Mouse (Mus musculus) c-Kit-positive CD71-negative TER-119-negative erythroid progenitor cells, embryonic 14.5 days (primary cell): ENCODE measurements at regions not wholly inside any gene's neighbourhood (a gene's known extent, or its start where the extent isn't known, plus 50 kb on each side); places are given as distances from the start of the nearest gene placed in this dataset.

ENCODE experiments used
- DNase-seq: peaks from one replicate; pipeline ENCODE4 v3.0.0-alpha.2; 2013; ENCODE audit warnings: low read depth

GRCm38 (mm10) chr11:19827996-19828395, 96.2 kb upstream of the Spred2 start:
- no peak for DNase-seq

- DNase-seq, result no peak
Measured at GRCm38 (mm10) chr11:19828959-19829401, 95.2 kb upstream of the Spred2 start.

DNA sequence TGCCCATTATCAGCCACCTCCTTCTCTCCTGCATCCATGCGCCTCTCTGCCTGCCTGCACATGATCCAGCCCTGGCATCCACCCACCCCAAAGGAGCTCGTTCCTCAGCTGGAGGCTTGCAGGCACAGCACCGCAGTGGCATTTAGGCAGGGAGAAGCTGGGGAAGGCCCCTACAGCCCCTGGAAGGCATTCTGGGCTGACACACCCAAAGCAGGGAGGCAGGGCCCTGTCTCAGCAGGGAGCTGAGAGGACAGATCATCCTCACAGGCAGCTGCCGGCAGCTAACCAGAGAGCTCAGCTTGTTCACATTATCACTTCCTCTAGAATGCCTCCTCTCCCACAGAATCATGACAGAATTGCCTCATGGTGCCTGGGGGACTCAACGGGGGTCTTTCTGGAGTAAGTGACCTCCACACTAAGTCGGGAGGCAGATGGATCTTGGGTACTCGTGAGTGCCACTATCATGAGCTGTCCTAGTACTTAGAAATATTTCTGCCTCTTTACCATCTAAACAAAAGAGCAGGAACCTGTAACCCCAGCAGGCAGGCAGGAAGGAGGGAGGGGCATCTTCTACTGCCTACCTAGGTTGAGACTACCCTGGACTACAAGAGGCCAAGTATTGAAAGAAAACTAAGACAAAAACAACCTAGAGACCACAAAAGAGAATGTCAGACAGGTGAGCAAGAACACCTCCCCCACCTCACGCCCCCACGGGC, 94.5 kb upstream of the Spred2 start:
- DNase-seq, result no peak

DNA sequence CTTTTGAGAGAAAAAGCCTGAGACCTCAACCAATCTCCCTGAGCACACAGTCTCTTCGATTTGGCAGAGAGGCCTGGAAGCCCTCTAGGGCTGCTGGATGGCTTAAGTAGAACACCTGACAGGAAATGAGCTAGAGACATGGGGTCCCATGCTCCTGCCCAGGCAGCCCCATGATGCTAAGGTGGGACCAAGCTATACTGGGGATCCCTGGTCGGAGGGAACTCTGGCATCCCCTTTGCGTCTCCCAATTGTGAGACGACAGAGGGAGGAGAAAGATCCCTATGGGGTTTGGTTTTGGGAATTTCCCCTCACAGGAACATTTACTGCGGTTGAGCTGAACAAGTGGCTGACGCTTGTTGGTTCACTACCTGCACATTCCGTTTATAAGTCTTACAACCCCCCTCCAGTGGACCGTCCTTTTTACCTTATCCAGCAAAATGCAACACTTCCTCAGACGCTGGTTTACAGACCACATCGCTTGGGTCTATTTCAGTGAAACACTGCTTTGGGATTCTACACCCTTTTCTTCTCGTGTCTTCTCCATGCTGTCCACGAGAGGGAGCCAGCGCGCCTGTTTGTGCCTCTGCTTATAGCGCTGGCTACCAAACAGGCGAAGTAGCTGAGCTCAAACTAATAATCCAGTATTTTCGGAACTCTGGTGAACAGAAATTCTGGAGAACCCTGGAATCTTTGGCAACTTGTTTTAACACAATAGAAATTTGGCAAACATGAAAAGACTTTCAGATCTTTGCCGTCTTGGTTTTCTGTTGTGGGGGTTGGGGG, 93.7 kb upstream of the Spred2 start:
- DNase-seq, result peak; percentile 73

DNA sequence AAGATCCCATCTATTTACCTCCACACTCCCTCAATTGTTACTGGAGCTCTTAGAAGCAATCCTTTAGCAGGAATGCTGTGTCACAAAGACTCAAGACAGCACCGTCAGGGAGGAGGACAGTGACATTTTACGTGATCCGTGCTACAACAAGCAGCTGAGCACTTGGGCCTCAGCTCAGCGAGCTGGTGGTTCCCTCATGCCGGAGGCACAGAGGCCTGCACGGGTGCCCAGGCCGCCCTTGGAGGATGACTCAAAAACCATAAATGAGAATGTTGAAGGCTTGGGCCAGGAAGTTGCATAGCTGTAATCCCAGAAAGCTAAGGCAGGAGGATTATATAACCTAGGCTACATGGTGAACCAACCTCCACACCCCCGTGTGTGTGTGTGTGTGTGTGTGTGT, 89.6 kb upstream of the Spred2 start:
- DNase-seq, result no peak

DNA sequence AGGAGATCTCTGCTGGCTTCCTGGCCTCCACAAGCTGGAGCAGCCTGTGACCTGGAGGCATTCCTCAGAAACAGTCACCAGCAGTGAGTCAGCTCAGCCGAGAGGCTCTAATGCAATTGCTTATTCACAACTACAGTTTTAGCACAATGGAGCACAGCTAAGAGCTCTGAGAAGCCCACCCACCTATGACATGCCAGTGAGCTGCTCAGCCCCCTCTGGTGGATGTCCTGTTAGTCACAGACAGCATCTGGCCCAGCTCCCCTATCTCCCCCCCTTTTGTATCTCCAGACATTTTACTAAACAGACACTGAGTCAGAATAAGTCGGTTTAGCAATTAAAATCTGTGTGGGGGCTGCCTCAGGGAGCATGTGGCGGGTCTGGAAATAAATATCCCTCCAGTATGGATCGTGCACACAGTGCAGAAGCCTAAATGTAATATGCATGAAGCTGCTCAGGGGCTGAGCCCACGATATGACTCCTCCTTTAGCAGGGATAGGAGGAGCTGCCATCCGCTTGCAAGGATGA, 88.9 kb upstream of the Spred2 start:
- DNase-seq, result no peak

- DNase-seq, result no peak
Measured at GRCm38 (mm10) chr11:19838932-19839331, 85.2 kb upstream of the Spred2 start.

- no peak for DNase-seq
Measured at GRCm38 (mm10) chr11:19843084-19843483, 81.1 kb upstream of the Spred2 start.

DNA sequence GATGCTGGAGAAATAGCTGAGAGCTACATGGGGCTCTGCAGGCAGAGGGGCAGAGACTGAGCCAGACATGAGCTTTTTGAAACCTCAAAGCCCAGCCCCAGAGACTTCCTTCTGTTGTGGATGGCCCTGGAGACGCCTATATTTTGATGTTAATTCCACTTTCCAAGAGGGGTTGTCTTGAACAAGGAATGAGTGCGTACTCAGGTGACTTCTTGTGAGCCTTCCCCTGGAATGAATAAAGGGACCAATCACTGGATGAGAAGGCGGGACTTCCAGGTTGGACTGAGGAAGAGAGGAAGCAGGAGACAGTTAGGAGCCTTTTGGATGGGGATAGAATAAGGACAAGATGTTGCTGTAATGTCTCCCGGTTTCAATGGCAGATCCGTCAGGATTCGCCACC, 76.3 kb upstream of the Spred2 start:
- DNase-seq, result no peak

- no peak for DNase-seq
Measured at GRCm38 (mm10) chr11:19848412-19848811, 75.8 kb upstream of the Spred2 start.

DNA sequence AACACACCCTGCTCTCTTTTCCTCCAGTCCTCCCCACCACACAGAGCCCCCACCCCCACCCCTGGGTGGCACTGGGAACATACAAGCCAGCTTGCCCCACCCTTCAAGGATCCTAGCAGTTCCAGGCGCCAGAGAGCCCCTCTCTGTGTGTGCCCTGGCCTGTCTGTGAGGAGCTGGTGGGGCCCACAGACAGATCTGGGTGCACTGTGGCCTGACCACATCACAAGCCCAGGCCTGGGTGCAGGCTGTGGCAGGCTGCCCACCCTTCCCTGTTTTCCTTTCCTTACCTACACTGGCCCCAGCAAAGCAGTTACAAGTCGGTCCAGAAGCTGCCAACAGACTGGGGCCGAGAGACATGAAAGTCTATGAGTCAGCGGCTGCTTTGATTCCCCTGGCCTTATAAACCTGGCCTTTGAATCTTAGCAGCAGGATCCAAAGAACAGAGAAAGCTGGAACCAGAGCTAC, 74.8 kb upstream of the Spred2 start:
- DNase-seq, result no peak

- DNase-seq, result no peak
Measured at GRCm38 (mm10) chr11:19849844-19850420, 74.2 kb upstream of the Spred2 start.

DNA sequence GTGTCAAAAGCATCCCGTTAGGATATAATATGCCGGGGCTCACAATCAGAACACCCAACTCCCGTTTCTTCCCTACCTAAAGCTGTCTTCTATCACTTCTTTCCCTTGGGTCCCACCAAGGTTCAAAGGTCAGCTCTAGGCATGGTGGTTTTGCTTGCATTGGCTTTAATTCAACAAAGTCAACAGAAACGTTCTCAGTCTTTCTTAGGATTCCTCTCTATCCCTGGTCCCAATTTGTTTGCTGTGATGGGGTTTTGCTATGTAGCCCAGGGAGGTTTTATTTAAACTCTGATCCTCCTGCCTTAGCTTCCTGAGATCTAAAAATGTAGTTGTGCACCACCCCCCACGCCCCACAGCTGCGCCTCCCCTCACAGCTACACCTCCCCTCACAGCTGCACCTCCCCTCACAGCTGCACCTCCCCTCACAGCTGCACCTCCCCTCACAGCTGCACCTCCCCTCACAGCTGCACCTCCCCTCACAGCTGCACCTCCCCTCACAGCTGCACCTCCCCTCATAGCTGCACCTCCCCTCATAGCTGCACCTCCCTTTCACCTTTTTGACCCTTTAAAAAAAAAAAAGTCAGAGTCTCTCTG, 73.1 kb upstream of the Spred2 start:
- no peak for DNase-seq

DNA sequence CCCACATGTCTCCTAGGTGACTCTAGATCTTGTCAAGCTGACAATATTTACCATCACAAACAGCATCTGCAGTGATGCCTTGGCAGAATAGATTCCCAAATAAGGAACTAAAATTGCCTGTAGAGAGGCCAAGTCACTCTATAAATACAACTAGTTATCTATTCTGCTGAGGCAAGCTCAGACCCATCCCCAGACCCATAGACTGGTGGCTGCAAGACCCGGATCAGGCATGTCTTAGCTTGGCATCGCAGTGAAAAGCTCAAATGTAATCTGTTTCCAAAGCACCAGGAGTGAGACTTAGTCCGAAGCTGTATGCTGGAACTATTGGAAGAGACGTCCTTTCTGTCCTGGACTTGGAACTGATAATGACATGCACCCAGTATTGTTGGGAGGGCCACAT, 62.6 kb upstream of the Spred2 start:
- no peak for DNase-seq

DNA sequence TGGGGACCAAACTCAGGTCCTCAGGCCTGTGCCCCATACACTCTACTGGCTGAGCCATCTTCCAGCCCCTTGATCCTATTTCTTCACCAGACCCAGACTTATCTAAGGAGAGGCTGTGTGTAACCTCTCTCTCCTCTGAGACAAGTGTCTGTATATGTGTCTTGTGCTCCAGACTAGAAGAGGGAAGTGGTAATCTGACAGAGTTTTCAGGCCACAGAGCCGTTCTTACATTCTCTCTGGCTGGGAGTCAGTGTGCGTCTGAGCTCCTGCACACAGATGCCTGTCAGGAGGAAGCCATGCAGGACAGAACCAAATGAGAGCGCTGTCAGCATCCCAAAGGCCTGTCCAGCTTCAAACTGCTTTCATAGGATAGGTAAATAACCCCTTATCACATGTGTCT, 60.8 kb upstream of the Spred2 start:
- DNase-seq, result no peak

GRCm38 (mm10) chr11:19866262-19866661, 57.9 kb upstream of the Spred2 start:
- DNase-seq, result peak; percentile 17

DNA sequence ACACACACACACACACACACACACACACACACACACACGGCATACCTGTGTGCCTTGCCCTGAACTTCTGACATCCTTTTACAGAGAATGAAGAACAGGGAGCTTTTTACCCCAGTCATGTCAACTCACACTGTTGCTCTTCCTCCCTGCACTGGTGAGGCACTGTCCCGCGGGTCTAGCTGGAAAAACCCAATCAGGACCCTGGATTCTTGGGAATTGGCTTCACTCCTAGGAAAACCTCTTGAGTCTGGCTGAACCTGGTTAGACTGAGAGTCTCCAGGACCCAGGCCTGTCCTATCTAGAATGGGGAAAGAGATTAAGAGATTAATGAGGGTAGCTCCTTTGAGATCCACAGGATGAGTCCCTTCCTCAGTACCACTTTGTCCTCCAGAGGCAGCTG, 54.5 kb upstream of the Spred2 start:
- no peak for DNase-seq

DNA sequence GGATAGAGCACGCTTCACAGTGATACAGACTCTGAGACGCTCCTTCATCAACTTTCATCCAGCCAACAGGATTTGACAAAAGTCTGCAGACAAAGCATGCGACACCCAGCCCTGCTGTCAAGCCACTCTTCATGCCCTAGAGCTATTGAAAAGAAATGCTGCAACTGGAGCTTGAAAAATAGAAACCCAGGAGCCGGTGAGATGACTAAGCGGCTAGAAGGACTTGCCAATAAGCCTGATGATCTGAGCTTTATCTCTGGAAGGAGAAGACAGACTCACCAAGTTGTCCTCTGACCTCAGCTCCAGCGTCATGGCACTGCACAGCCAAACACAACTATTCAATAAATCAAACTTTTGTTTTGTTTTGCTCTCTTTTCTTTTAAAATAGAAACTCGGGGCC, 54.0 kb upstream of the Spred2 start:
- DNase-seq, result no peak

GRCm38 (mm10) chr11:19873796-19874195, 50.4 kb upstream of the Spred2 start:
- no peak for DNase-seq
